Mouse (Mus musculus) layer of hippocampus, postnatal 36 days (tissue): ENCODE measurements around the gene Olfr799. TPM values are rescaled to one million over a fixed set of nuclear protein-coding genes. Genes with fewer than 3 reads are reported as not detected.

Experiments used
- DNase-seq, 2 experiments: peaks; one replicate each; pipeline ENCODE4 v3.0.0; 2022
- total RNA-seq, 2 experiments: library from RNA; stranded (reverse); gene quantifications; 2 replicates each; pipeline ENCODE4 v1.2.3; 2021

Gene Olfr799
- total RNA-seq, result not detected

- DNase-seq, result no peak
These were observed at the start of gene Olfr799 for GRCm38 (mm10) chr10:129637184-129637583. Olfr799 (plus strand) TSS chr10:129637484.

DNA sequence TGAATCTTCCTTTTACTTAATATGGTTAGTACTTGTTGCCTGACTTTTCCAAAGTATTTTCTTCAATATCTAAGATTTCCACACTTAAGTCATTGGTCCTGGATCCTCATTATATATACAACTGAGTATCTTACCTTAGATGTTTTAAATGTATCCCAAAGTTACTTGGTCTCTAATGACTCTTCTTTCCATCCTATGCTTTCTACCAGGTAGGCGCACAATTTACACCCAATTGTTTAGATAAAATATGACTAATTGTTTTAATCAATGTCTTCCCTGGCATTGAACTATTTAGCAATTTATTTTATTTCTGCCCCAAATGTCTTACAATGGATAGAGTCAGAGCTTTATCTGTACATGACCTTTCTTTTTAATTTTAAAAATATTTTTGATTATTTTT, 24.8 kb upstream of the Olfr799 start, which contains the start of gene Olfr796:
Olfr796 (minus strand) TSS at position 101 of the 400 bp plus-strand sequence.
- DNase-seq, result no peak

DNA sequence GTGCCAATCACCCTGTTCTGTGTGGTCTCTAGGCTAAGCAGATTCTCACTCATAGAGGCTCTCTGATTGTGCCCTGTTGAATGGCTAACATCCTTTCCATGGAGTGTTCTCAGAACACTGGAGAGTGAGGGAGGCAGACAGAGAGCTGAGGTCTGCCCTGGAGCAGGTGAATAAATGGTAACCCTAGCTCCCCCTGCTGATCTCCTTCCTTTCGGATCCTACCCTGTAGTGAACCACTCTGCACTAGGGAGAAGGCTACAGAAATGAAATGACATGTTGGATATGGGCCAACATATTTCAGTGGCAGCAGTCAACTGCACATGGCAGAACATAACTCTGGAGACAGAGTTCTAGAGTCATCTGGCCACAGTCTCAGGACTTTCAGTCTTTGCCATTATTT, 15.6 kb upstream of the Olfr799 start:
- no peak for DNase-seq

DNA sequence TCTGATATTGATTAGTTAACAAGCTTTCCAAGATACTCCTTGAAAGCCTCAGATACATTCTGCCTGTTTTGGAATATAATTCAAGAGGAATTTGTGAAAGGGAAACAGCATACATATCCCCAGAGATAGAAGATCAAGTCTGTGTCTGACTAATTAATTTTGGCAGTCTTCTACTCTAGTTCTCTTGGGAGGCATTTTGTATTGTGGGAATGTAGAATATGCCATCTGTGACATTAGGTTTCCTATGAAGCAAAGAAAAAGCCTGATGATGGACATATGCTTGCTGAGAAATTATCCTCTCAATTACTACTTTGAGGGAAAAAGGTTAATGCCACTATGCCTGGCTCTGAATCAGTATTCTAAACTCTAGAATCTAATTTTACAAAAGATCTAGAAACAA, 14.0 kb upstream of the Olfr799 start:
- no peak for DNase-seq

DNA sequence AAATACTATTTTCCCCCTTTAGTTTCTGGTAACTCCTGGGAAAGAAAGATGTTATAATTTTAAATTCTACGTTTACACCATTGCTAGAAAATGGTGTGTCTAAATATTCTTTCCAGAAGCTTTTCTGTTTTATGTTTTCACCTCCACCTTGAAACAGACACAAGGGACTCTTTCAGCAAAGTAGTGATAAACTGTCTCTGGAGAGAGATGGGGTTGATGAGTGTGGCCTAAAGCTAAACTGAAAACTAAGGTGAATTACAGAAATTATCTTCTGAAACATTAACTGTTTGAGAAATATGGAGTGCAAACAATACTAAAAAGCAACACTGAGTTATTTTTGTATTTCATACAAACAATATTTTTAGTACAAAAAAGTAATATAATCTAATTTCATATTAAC, 9.4 kb upstream of the Olfr799 start, which contains the start of gene Olfr798:
Olfr798 (minus strand) TSS at position 101 of the 400 bp plus-strand sequence.
- DNase-seq, result no peak

- DNase-seq, result no peak
These were observed 14.5 kb downstream of the Olfr799 start for GRCm38 (mm10) chr10:129651763-129652162.

DNA sequence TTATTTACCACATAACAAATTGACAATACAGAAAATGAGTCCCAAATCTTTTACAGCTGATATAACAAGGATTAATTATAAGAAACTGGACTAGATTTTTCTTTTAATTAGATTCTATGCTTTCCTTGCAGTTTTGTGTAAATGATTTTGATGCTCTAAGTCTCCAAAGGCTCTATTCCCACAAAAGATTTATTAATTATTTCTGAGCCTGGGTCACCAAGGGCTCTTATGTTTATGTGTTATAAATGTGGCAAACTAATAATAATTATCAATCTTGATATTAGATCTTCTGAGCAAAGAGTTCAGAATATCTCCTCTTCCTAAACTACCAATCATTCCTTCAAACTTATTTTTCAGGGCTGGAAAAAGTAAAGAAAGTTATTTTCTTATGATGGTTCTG, 20.1 kb downstream of the Olfr799 start, which contains the start of gene Olfr800:
Olfr800 (plus strand) TSS at position 301 of the 400 bp plus-strand sequence.
- DNase-seq, result no peak

DNA sequence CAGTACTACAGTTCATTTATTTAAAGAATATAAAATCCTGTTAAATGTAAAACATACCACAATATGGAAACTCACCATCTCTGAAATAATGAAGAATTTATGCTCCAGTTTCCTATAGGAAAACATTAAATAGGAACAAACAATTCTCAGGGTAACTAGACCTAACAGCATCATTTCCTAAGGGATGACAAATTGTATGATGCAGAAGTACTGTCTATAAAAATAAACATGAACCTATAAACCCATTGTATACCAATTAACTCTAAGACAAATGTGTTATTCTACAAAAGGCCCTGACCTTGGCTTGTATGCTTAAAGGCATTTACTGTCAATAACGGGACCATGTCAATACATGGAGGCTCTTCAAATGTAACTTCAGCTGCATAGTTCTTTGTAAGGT, 36.5 kb downstream of the Olfr799 start, which contains the start of gene Olfr801:
Olfr801 (minus strand) TSS at position 101 of the 400 bp plus-strand sequence.
- no peak for DNase-seq

GRCm38 (mm10) chr10:129688069-129688468, 50.8 kb downstream of the Olfr799 start, which contains the start of gene Olfr802:
Olfr802 (minus strand) TSS chr10:129688169.
- DNase-seq, result no peak

- DNase-seq, result no peak
These were observed 56.9 kb downstream of the Olfr799 start, which contains the start of gene Olfr803 for GRCm38 (mm10) chr10:129694186-129694585. Olfr803 (minus strand) TSS chr10:129694286.

Other genes starting within 250 kb of the Olfr799 start
- gene Olfr785, start 232.1 kb upstream of the Olfr799 start, total RNA-seq, result not detected
- not detected for gene Olfr786, start 210.2 kb upstream of the Olfr799 start, total RNA-seq
- gene Olfr787, start 175.6 kb upstream of the Olfr799 start, total RNA-seq, result not detected
- not detected for gene Olfr788, start 166.5 kb upstream of the Olfr799 start, total RNA-seq
- not detected for gene Olfr789, start 152.7 kb upstream of the Olfr799 start, total RNA-seq
- not detected for gene Olfr790, start 139.0 kb upstream of the Olfr799 start, total RNA-seq
- not detected for gene Olfr791, start 115.7 kb upstream of the Olfr799 start, total RNA-seq
- not detected for gene Olfr792, start 98.3 kb upstream of the Olfr799 start, total RNA-seq
- gene Olfr794, start 69.8 kb upstream of the Olfr799 start, total RNA-seq, result not detected
- not detected for gene Olfr796, start 24.9 kb upstream of the Olfr799 start, total RNA-seq
- not detected for gene Olfr798, start 9.6 kb upstream of the Olfr799 start, total RNA-seq
- not detected for gene Olfr800, start 20.2 kb downstream of the Olfr799 start, total RNA-seq
- not detected for gene Olfr801, start 36.4 kb downstream of the Olfr799 start, total RNA-seq
- under 1 TPM in 1 of 2 experiments, not detected in 1; 0.05 TPM for gene Olfr802, start 50.7 kb downstream of the Olfr799 start, total RNA-seq
- gene Olfr803, start 56.8 kb downstream of the Olfr799 start, total RNA-seq, result not detected
- gene Olfr804, start 65.7 kb downstream of the Olfr799 start, total RNA-seq, result not detected
- gene Olfr805, start 91.9 kb downstream of the Olfr799 start, total RNA-seq, result not detected
- gene Olfr806, start 104.4 kb downstream of the Olfr799 start, total RNA-seq, result not detected
- gene Olfr807, start 120.3 kb downstream of the Olfr799 start, total RNA-seq, result not detected
- not detected for gene Olfr808, start 128.0 kb downstream of the Olfr799 start, total RNA-seq
- not detected for gene Olfr809, start 137.2 kb downstream of the Olfr799 start, total RNA-seq
- gene Olfr810, start 157.4 kb downstream of the Olfr799 start, total RNA-seq, result not detected
- not detected for gene Olfr811, start 166.9 kb downstream of the Olfr799 start, total RNA-seq
- gene Olfr812, start 208.6 kb downstream of the Olfr799 start, total RNA-seq, result not detected
- gene Olfr813, start 217.9 kb downstream of the Olfr799 start, total RNA-seq, result not detected
- not detected for gene Olfr814, start 242.4 kb downstream of the Olfr799 start, total RNA-seq